Mouse (Mus musculus): Measurements from ENCODE around the gene Klk7.

- TF ChIP-seq CTCF (IDR thresholded peaks at IDR 0.05; ENCODE audit: borderline replicate concordance, insufficient read depth, low read depth, low read length) (no peak), POLR2A (IDR thresholded peaks at IDR 0.05; ENCODE audit: borderline replicate concordance, insufficient read depth, low read length) (no peak)
These were observed 14.7 kb upstream of the Klk7 start for GRCm38 (mm10) chr7:43796355-43796754.
